Mouse (Mus musculus) small intestine, adult 2 months (tissue): ENCODE results near the gene Rpusd4. TPM values are rescaled to one million over a fixed set of nuclear protein-coding genes. Genes with fewer than 3 reads are reported as not detected.
A peak's percentile ranks its signal among the peaks of the same experiment; 100 is the strongest.

Source experiments
- H3K27ac ChIP-seq: fragments of 200-500 bp; 2 replicates; pipeline ENCODE4 v1.5.1; 2012; ENCODE audit warnings: low read depth, low read length, control low read depth, inconsistent platforms; ENCODE audit not compliant: insufficient read depth
- H3K27me3 ChIP-seq: fragments of 200-500 bp; 2 replicates; pipeline ENCODE4 v1.6.1; 2012; ENCODE audit warnings: mild to moderate bottlenecking, moderate library complexity, low read length, inconsistent platforms; ENCODE audit not compliant: control insufficient read depth, insufficient read depth
- H3K36me3 ChIP-seq: fragments of 200-500 bp; 2 replicates; pipeline ENCODE4 v1.6.1; 2012; ENCODE audit warnings: mild to moderate bottlenecking, low read length, control low read depth, inconsistent platforms; ENCODE audit not compliant: control insufficient read depth, insufficient read depth
- H3K4me1 ChIP-seq: fragments of 200-500 bp; 2 replicates; pipeline ENCODE4 v1.6.1; 2012; ENCODE audit warnings: low read length, inconsistent platforms, mixed read lengths; ENCODE audit not compliant: control insufficient read depth, insufficient read depth, insufficient read length
- H3K4me3 ChIP-seq: fragments of 200-500 bp; 2 replicates; pipeline ENCODE4 v1.5.1; 2012; ENCODE audit warnings: low read depth, mild to moderate bottlenecking, control low read depth, inconsistent platforms, low read length, moderate library complexity
- CTCF ChIP-seq: fragments of 200-500 bp; IDR thresholded peaks from 2 replicates; pipeline ENCODE4 v1.5.1; 2012; ENCODE audit warnings: low read depth, mild to moderate bottlenecking, control low read depth, inconsistent platforms, low read length, moderate library complexity, mixed read lengths; ENCODE audit not compliant: insufficient replicate concordance, insufficient read length; ENCODE audit errors: extremely low read depth
- POLR2A ChIP-seq: fragments of 200-500 bp; IDR thresholded peaks from 2 replicates; pipeline ENCODE4 v1.6.1; 2012; ENCODE audit warnings: low read depth, mild to moderate bottlenecking, control low read depth, inconsistent platforms, low read length, moderate library complexity
- WGBS: fragments of 180-500 bp; shearing (Covaris S2); methylation state at CpG from one replicate; pipeline ENCODE4 v1.1.7; 2018; 5-methylcytosine and 5-hydroxymethylcytosine counted together
- polyA plus RNA-seq: library from polyadenylated mRNA; depleted of rRNA; stranded (reverse); fragments of >200 nt; gene quantifications from 2 replicates; pipeline ENCODE4 v1.2.3, GENCODE M21; 2012

Gene Rpusd4
- polyA plus RNA-seq, 1 experiment = 3.8 TPM

GRCm38 (mm10) chr9:35267976-35268715 lies 481 bp downstream of the Rpusd4 start:
- peaks cover 16% of the 10 kb centered on the region; the same call in 1 of the 2 replicates for H3K4me1 ChIP-seq
- peaks cover 9% of the 10 kb centered on the region for H3K36me3 ChIP-seq
- WGBS = 1% methylated on average over 21 of the region's 21 CpGs
- peak overlapping the region; percentile 26 for H3K27ac ChIP-seq
- H3K4me3 ChIP-seq = peak overlapping the region; percentile 98
- H3K27me3 ChIP-seq = no peaks in the 10 kb centered on the region
- TF ChIP-seq POLR2A (no peak), CTCF (no peak)

GRCm38 (mm10) chr9:35277855-35278365 lies 10.2 kb downstream of the Rpusd4 start:
- TF ChIP-seq CTCF (no peak), POLR2A (no peak)
- Histone ChIP-seq H3K27me3 (no peaks in the 10 kb centered on the region), H3K4me3 (no peak overlapping the region), H3K36me3 (peaks cover 24% of the 10 kb centered on the region), H3K27ac (no peak overlapping the region), H3K4me1 (no peaks in the 10 kb centered on the region)
- 76% methylated on average over 3 of the region's 3 CpGs for WGBS

GRCm38 (mm10) chr9:35278451-35278850 lies 10.8 kb downstream of the Rpusd4 start:
- WGBS = 86% methylated on average over 4 of the region's 4 CpGs
- Histone ChIP-seq H3K27ac (no peak overlapping the region), H3K36me3 (peaks cover 20% of the 10 kb centered on the region), H3K4me3 (no peak overlapping the region), H3K4me1 (peaks cover 2% of the 10 kb centered on the region; the same call in 1 of the 2 replicates), H3K27me3 (no peaks in the 10 kb centered on the region)
- TF ChIP-seq POLR2A (no peak), CTCF (no peak)

- TF ChIP-seq POLR2A (no peak), CTCF (no peak)
- 18% methylated on average over 5 of the region's 5 CpGs for WGBS
- Histone ChIP-seq H3K27me3 (no peaks in the 10 kb centered on the region), H3K27ac (no peak overlapping the region), H3K4me1 (peaks cover 3% of the 10 kb centered on the region; the same call in 1 of the 2 replicates), H3K4me3 (no peak overlapping the region), H3K36me3 (no peaks in the 10 kb centered on the region)
Measured at GRCm38 (mm10) chr9:35282006-35282850, 14.6 kb downstream of the Rpusd4 start.

GRCm38 (mm10) chr9:35282851-35283200 lies 15.2 kb downstream of the Rpusd4 start:
- Histone ChIP-seq H3K36me3 (no peaks in the 10 kb centered on the region), H3K4me1 (peaks cover 3% of the 10 kb centered on the region; the same call in 1 of the 2 replicates), H3K27me3 (no peaks in the 10 kb centered on the region), H3K4me3 (no peak overlapping the region), H3K27ac (no peak overlapping the region)
- WGBS = 71% methylated on average over 5 of the region's 5 CpGs
- TF ChIP-seq POLR2A = no peak
- no peak for TF ChIP-seq CTCF

- 87% methylated on average over 13 of the region's 13 CpGs for WGBS
- H3K4me1 ChIP-seq = peaks cover 3% of the 10 kb centered on the region; the same call in 1 of the 2 replicates
- H3K27ac ChIP-seq = no peak overlapping the region
- H3K4me3 ChIP-seq = no peak overlapping the region
- TF ChIP-seq POLR2A (no peak), CTCF (no peak)
- no peaks in the 10 kb centered on the region for H3K27me3 ChIP-seq
- no peaks in the 10 kb centered on the region for H3K36me3 ChIP-seq
Measured at GRCm38 (mm10) chr9:35283415-35284069, 15.9 kb downstream of the Rpusd4 start.

GRCm38 (mm10) chr9:35284351-35284750 lies 16.7 kb downstream of the Rpusd4 start:
- no peaks in the 10 kb centered on the region for H3K36me3 ChIP-seq
- 91% methylated on average over 4 of the region's 4 CpGs for WGBS
- peaks cover 6% of the 10 kb centered on the region; the same call in 1 of the 2 replicates for H3K4me1 ChIP-seq
- no peaks in the 10 kb centered on the region for H3K27me3 ChIP-seq
- no peak for TF ChIP-seq CTCF
- TF ChIP-seq POLR2A = no peak
- no peak overlapping the region for H3K27ac ChIP-seq
- no peak overlapping the region for H3K4me3 ChIP-seq
